Mouse (Mus musculus) liver, embryonic 12.5 days (tissue): ENCODE measurements around the gene Rpusd2. TPM values are rescaled to one million over a fixed set of nuclear protein-coding genes. Genes with fewer than 3 reads are reported as not detected.
"Not testable (repeated sequence)": the region's sequence is repeated elsewhere in the genome, so short reads cannot be mapped to it uniquely, and the experiment has no call there.

Experiments used
- ATAC-seq: fragments of 200-750 bp; cut with Nextera tagmentation; 2 replicates; pipeline ENCODE4 v1.8.0; 2017; ENCODE audit warnings: moderate number of reproducible peaks, mild to moderate bottlenecking, moderate library complexity
- H3K27ac ChIP-seq: fragments of 300-500 bp; sonication (generic); 2 replicates; pipeline ENCODE4 v1.5.1; 2016; ENCODE audit warnings: mild to moderate bottlenecking
- H3K27me3 ChIP-seq: fragments of 300-500 bp; sonication (generic); replicated peaks from 2 replicates; pipeline ENCODE4 v1.6.1; 2016; ENCODE audit warnings: mild to moderate bottlenecking, moderate library complexity
- H3K36me3 ChIP-seq: fragments of 300-500 bp; sonication (generic); 2 replicates; pipeline ENCODE4 v1.6.1; 2016; ENCODE audit warnings: mild to moderate bottlenecking, moderate library complexity
- H3K4me1 ChIP-seq: fragments of 300-500 bp; sonication (generic); 2 replicates; pipeline ENCODE4 v1.6.1; 2016
- H3K4me2 ChIP-seq: fragments of 300-500 bp; sonication (generic); 2 replicates; pipeline ENCODE4 v1.6.1; 2016; ENCODE audit warnings: mild to moderate bottlenecking, moderate library complexity
- H3K4me3 ChIP-seq: fragments of 300-500 bp; sonication (generic); 2 replicates; pipeline ENCODE4 v1.5.1; 2016; ENCODE audit warnings: mild to moderate bottlenecking, moderate library complexity
- H3K9ac ChIP-seq: fragments of 300-500 bp; sonication (generic); 2 replicates; pipeline ENCODE4 v1.6.1; 2016; ENCODE audit warnings: mild to moderate bottlenecking, moderate library complexity
- H3K9me3 ChIP-seq: fragments of 300-500 bp; sonication (generic); replicated peaks from 2 replicates; pipeline ENCODE4 v1.6.1; 2016; ENCODE audit warnings: mild to moderate bottlenecking, moderate library complexity
- WGBS: fragments of 180-500 bp; shearing (Covaris S2); methylation state at CpG from one replicate; pipeline ENCODE4 v1.1.7; 2016; ENCODE audit not compliant: insufficient replicate concordance; 5-methylcytosine and 5-hydroxymethylcytosine counted together
- polyA plus RNA-seq: library from polyadenylated mRNA; unstranded; fragments of >200 nt; fragmentation: Nextera tagmentation; extraction: Ambion mirVana; gene quantifications from 2 replicates; pipeline ENCODE4 v1.2.1, GENCODE M21; 2016

The Rpusd2 gene
- polyA plus RNA-seq: 5.9 and 6.5 TPM in 2 replicates

- H3K27ac ChIP-seq: peak within 1 kb of the TSS; percentile 82
- under 1% methylated on average over 49 of the region's 49 CpGs for WGBS
- peak within 1 kb of the TSS; percentile 80 for H3K9ac ChIP-seq
- no peaks in the 10 kb centered on the region for H3K9me3 ChIP-seq
- peaks cover 6% of the 10 kb centered on the region; the same call in 1 of the 2 replicates for H3K27me3 ChIP-seq
- H3K4me2 ChIP-seq: peak within 1 kb of the TSS; percentile 85
- peak; percentile 94 for ATAC-seq
- peak within 1 kb of the TSS; percentile 76 for H3K4me3 ChIP-seq
- H3K36me3 ChIP-seq: peaks cover 32% of the 10 kb centered on the region
- peaks cover 30% of the 10 kb centered on the region for H3K4me1 ChIP-seq
These were observed at the start of gene Rpusd2 for GRCm38 (mm10) chr2:119034656-119035396. TSS of gene Rpusd2 (plus strand) at chr2:119034790.

- no peaks in the 10 kb centered on the region for H3K36me3 ChIP-seq
These were observed 39.1 kb upstream of the Rpusd2 start for GRCm38 (mm10) chr2:118995490-118995889.

GRCm38 (mm10) chr2:118995919-118996797 is 38.4 kb upstream of the Rpusd2 start:
- Histone ChIP-seq H3K4me3 (no peak overlapping the region), H3K27ac (no peak overlapping the region), H3K9ac (no peak overlapping the region), H3K9me3 (no peaks in the 10 kb centered on the region), H3K4me1 (peaks cover 8% of the 10 kb centered on the region; the same call in 1 of the 2 replicates), H3K4me2 (no peak overlapping the region), H3K27me3 (peaks cover 78% of the 10 kb centered on the region), H3K36me3 (no peaks in the 10 kb centered on the region)
- ATAC-seq: no peak
- WGBS: 47% methylated on average over 16 of the region's 16 CpGs

More at GRCm38 (mm10) chr2:118995490-118995889, 39.1 kb upstream of the Rpusd2 start:
- Histone ChIP-seq H3K9me3 (0 out of 2 replicates have a peak, but pooled peaks cover 3% of the 10 kb centered on the region), H3K4me2 (no peak overlapping the region), H3K4me1 (peaks cover 8% of the 10 kb centered on the region; the same call in 1 of the 2 replicates), H3K9ac (no peak overlapping the region), H3K4me3 (no peak overlapping the region), H3K27me3 (peaks cover 71% of the 10 kb centered on the region), H3K27ac (no peak overlapping the region)
- ATAC-seq: no peak
- 51% methylated on average over 5 of the region's 5 CpGs for WGBS

- peaks cover 78% of the 10 kb centered on the region for H3K27me3 ChIP-seq
- H3K9ac ChIP-seq: no peak overlapping the region
- H3K4me1 ChIP-seq: peaks cover 8% of the 10 kb centered on the region; the same call in 1 of the 2 replicates
- no peak overlapping the region for H3K27ac ChIP-seq
- no peak for ATAC-seq
- WGBS: 60% methylated on average over 1 of the region's 1 CpGs
- no peaks in the 10 kb centered on the region for H3K36me3 ChIP-seq
- H3K4me2 ChIP-seq: no peak overlapping the region
- no peaks in the 10 kb centered on the region for H3K9me3 ChIP-seq
- no peak overlapping the region for H3K4me3 ChIP-seq
These were observed 37.8 kb upstream of the Rpusd2 start for GRCm38 (mm10) chr2:118996798-118997105.

- Histone ChIP-seq H3K9me3 (no peaks in the 10 kb centered on the region), H3K36me3 (no peaks in the 10 kb centered on the region), H3K4me2 (no peak overlapping the region), H3K27ac (no peak overlapping the region), H3K4me1 (peaks cover 8% of the 10 kb centered on the region; the same call in 1 of the 2 replicates), H3K27me3 (peaks cover 71% of the 10 kb centered on the region), H3K9ac (no peak overlapping the region), H3K4me3 (no peak overlapping the region)
- 54% methylated on average over 6 of the region's 6 CpGs for WGBS
- ATAC-seq: no peak
These were observed 36.3 kb upstream of the Rpusd2 start for GRCm38 (mm10) chr2:118998115-118998866.

- Histone ChIP-seq H3K4me3 (no peak overlapping the region), H3K9ac (no peak overlapping the region), H3K36me3 (no peaks in the 10 kb centered on the region), H3K4me2 (no peak overlapping the region), H3K27me3 (peaks cover 65% of the 10 kb centered on the region), H3K27ac (no peak overlapping the region), H3K4me1 (peaks cover 8% of the 10 kb centered on the region; the same call in 1 of the 2 replicates), H3K9me3 (no peaks in the 10 kb centered on the region)
- WGBS: 67% methylated on average over 3 of the region's 3 CpGs
- no peak for ATAC-seq
These were observed 35.5 kb upstream of the Rpusd2 start for GRCm38 (mm10) chr2:118999025-118999639.

- Histone ChIP-seq H3K4me1 (no peaks in the 10 kb centered on the region), H3K9ac (no peak overlapping the region), H3K27ac (no peak overlapping the region), H3K9me3 (no peaks in the 10 kb centered on the region), H3K4me3 (no peak overlapping the region), H3K27me3 (peaks cover 18% of the 10 kb centered on the region; the same call in 1 of the 2 replicates), H3K4me2 (no peak overlapping the region), H3K36me3 (no peaks in the 10 kb centered on the region)
- 54% methylated on average over 7 of the region's 7 CpGs for WGBS
- no peak for ATAC-seq
These were observed 27.7 kb upstream of the Rpusd2 start for GRCm38 (mm10) chr2:119006886-119007285.

- WGBS: 77% methylated on average over 2 of the region's 2 CpGs
- Histone ChIP-seq H3K27me3 (peaks cover 18% of the 10 kb centered on the region; the same call in 1 of the 2 replicates), H3K9me3 (no peaks in the 10 kb centered on the region), H3K4me1 (no peaks in the 10 kb centered on the region), H3K27ac (no peak overlapping the region), H3K36me3 (no peaks in the 10 kb centered on the region), H3K9ac (no peak overlapping the region), H3K4me2 (no peak overlapping the region), H3K4me3 (no peak overlapping the region)
- ATAC-seq: no peak
These were observed 25.2 kb upstream of the Rpusd2 start for GRCm38 (mm10) chr2:119009376-119009775.

GRCm38 (mm10) chr2:119014989-119015388 is 19.6 kb upstream of the Rpusd2 start:
- 45% methylated on average over 7 of the region's 7 CpGs for WGBS
- H3K4me3 ChIP-seq: no peak overlapping the region
- H3K4me1 ChIP-seq: peaks cover 17% of the 10 kb centered on the region; the same call in 1 of the 2 replicates
- no peak overlapping the region for H3K27ac ChIP-seq
- 0 out of 2 replicates have a peak, but pooled peaks cover 3% of the 10 kb centered on the region for H3K27me3 ChIP-seq
- peaks cover 5% of the 10 kb centered on the region for H3K9me3 ChIP-seq
- peaks cover 26% of the 10 kb centered on the region for H3K36me3 ChIP-seq
- no peak for ATAC-seq
- H3K9ac ChIP-seq: no peak overlapping the region
- no peak overlapping the region for H3K4me2 ChIP-seq

- H3K36me3 ChIP-seq: peaks cover 33% of the 10 kb centered on the region
- no peak overlapping the region for H3K4me3 ChIP-seq
- H3K27ac ChIP-seq: no peak overlapping the region
- peaks cover 17% of the 10 kb centered on the region; the same call in 1 of the 2 replicates for H3K4me1 ChIP-seq
- WGBS: 32% methylated on average over 12 of the region's 12 CpGs
- 0 out of 2 replicates have a peak, but pooled peaks cover 3% of the 10 kb centered on the region for H3K27me3 ChIP-seq
- peak overlapping the region; percentile 0; the same call in 1 of the 2 replicates for H3K4me2 ChIP-seq
- peaks cover 5% of the 10 kb centered on the region for H3K9me3 ChIP-seq
- ATAC-seq: no peak
- no peak overlapping the region for H3K9ac ChIP-seq
These were observed 18.9 kb upstream of the Rpusd2 start for GRCm38 (mm10) chr2:119015604-119016180.

- not testable (repeated sequence) for H3K4me3 ChIP-seq, H3K4me2 ChIP-seq, H3K9ac ChIP-seq, H3K27ac ChIP-seq, H3K27me3 ChIP-seq, H3K9me3 ChIP-seq, ATAC-seq
- peaks cover 40% of the 10 kb centered on the region for H3K36me3 ChIP-seq
- peaks cover 17% of the 10 kb centered on the region; the same call in 1 of the 2 replicates for H3K4me1 ChIP-seq
- 54% methylated on average over 4 of the region's 4 CpGs for WGBS
These were observed 18.3 kb upstream of the Rpusd2 start for GRCm38 (mm10) chr2:119016312-119016711.
